Mouse (Mus musculus) kidney, embryonic 14.5 days (tissue): ENCODE data around the gene Cbx3. TPM values are rescaled to one million over a fixed set of nuclear protein-coding genes. Genes with fewer than 3 reads are reported as not detected.
A peak's percentile ranks its signal among the peaks of the same experiment; 100 is the strongest.

Experiments
- ATAC-seq: fragments of 200-750 bp; cut with Nextera tagmentation; 2 replicates; pipeline ENCODE4 v1.8.0; 2017; ENCODE audit warnings: moderate number of reproducible peaks, mild to moderate bottlenecking, moderate TSS enrichment, moderate library complexity; ENCODE audit not compliant: low FRiP score, low TSS enrichment
- H3K27ac ChIP-seq: fragments of 300-500 bp; sonication (generic); 2 replicates; pipeline ENCODE4 v1.5.1; 2014; ENCODE audit warnings: low read depth, mild to moderate bottlenecking, low read length, moderate library complexity, mixed read lengths
- H3K27me3 ChIP-seq: fragments of 300-500 bp; sonication (generic); 2 replicates; pipeline ENCODE4 v1.6.1; 2014; ENCODE audit warnings: mild to moderate bottlenecking, low read length; ENCODE audit not compliant: control insufficient read depth, insufficient read depth
- H3K36me3 ChIP-seq: fragments of 300-500 bp; sonication (generic); 2 replicates; pipeline ENCODE4 v1.6.1; 2014; ENCODE audit warnings: low read length, mixed read lengths; ENCODE audit not compliant: control insufficient read depth, insufficient read depth
- H3K4me1 ChIP-seq: fragments of 300-500 bp; sonication (generic); 2 replicates; pipeline ENCODE4 v1.6.1; 2014; ENCODE audit warnings: low read length, mixed read lengths; ENCODE audit not compliant: control insufficient read depth, insufficient read depth
- H3K4me2 ChIP-seq: fragments of 300-500 bp; sonication (generic); replicated peaks from 2 replicates; pipeline ENCODE4 v1.6.1; 2014; ENCODE audit warnings: low read depth, mild to moderate bottlenecking, low read length
- H3K4me3 ChIP-seq: fragments of 300-500 bp; sonication (generic); 2 replicates; pipeline ENCODE4 v1.5.1; 2014; ENCODE audit warnings: mild to moderate bottlenecking, low read length
- H3K9ac ChIP-seq: fragments of 300-500 bp; sonication (generic); 2 replicates; pipeline ENCODE4 v1.6.1; 2014; ENCODE audit warnings: low read depth, mild to moderate bottlenecking, low read length, moderate library complexity
- H3K9me3 ChIP-seq: fragments of 300-500 bp; sonication (generic); 2 replicates; pipeline ENCODE4 v1.6.1; 2016; ENCODE audit warnings: low read length; ENCODE audit not compliant: control insufficient read depth
- WGBS: fragments of 180-500 bp; shearing (Covaris S2); extraction: QIAGEN DNeasy Blood & Tissue Kit; methylation state at CpG from one replicate; pipeline ENCODE4 v1.1.7; 2014; 5-methylcytosine and 5-hydroxymethylcytosine counted together
- polyA plus RNA-seq: library from polyadenylated mRNA; unstranded; fragments of >200 nt; fragmentation: Nextera tagmentation; extraction: Ambion mirVana; gene quantifications from 2 replicates; pipeline ENCODE4 v1.2.1, GENCODE M21; 2014

Cbx3 gene
- polyA plus RNA-seq, 1 experiment from 2014 or later: 559 TPM

- H3K36me3 ChIP-seq: no peaks in the 10 kb centered on the region
- H3K4me2 ChIP-seq: peak overlapping the region; percentile 15
- 26% methylated on average over 18 of the region's 18 CpGs for WGBS
- no peak overlapping the region for H3K9ac ChIP-seq
- peak overlapping the region; percentile 11; the same call in 1 of the 2 replicates for H3K4me3 ChIP-seq
- no peak overlapping the region for H3K27ac ChIP-seq
- ATAC-seq: no peak; the same call in 1 of the 2 replicates
- no peaks in the 10 kb centered on the region for H3K4me1 ChIP-seq
- no peaks in the 10 kb centered on the region for H3K27me3 ChIP-seq
- no peaks in the 10 kb centered on the region for H3K9me3 ChIP-seq
These were observed 38.8 kb downstream of the Cbx3 start for GRCm38 (mm10) chr6:51508750-51509648.

- Histone ChIP-seq H3K9ac (no peak overlapping the region), H3K4me1 (no peaks in the 10 kb centered on the region), H3K27ac (no peak overlapping the region), H3K36me3 (no peaks in the 10 kb centered on the region), H3K4me2 (no peak overlapping the region), H3K9me3 (no peaks in the 10 kb centered on the region), H3K4me3 (no peak overlapping the region), H3K27me3 (no peaks in the 10 kb centered on the region)
- no peak for ATAC-seq
- 34% methylated on average over 5 of the region's 5 CpGs for WGBS
These were observed 39.9 kb downstream of the Cbx3 start for GRCm38 (mm10) chr6:51510094-51510493.

GRCm38 (mm10) chr6:51510946-51511345, 40.8 kb downstream of the Cbx3 start:
- 65% methylated on average over 1 of the region's 1 CpGs for WGBS
- no peak for ATAC-seq
- Histone ChIP-seq H3K9me3 (no peaks in the 10 kb centered on the region), H3K36me3 (no peaks in the 10 kb centered on the region), H3K4me2 (no peak overlapping the region), H3K9ac (no peak overlapping the region), H3K4me1 (no peaks in the 10 kb centered on the region), H3K27ac (no peak overlapping the region), H3K4me3 (no peak overlapping the region), H3K27me3 (no peaks in the 10 kb centered on the region)

- Histone ChIP-seq H3K9me3 (peaks cover 8% of the 10 kb centered on the region; the same call in 1 of the 2 replicates), H3K36me3 (no peaks in the 10 kb centered on the region), H3K4me3 (no peak overlapping the region), H3K27me3 (no peaks in the 10 kb centered on the region), H3K4me1 (no peaks in the 10 kb centered on the region), H3K9ac (no peak overlapping the region), H3K4me2 (no peak overlapping the region), H3K27ac (no peak overlapping the region)
- 89% methylated on average over 3 of the region's 3 CpGs for WGBS
- no peak for ATAC-seq
These were observed 43.6 kb downstream of the Cbx3 start for GRCm38 (mm10) chr6:51513745-51514144.

- Histone ChIP-seq H3K9me3 (peaks cover 8% of the 10 kb centered on the region; the same call in 1 of the 2 replicates), H3K27me3 (no peaks in the 10 kb centered on the region), H3K4me3 (no peak overlapping the region), H3K36me3 (no peaks in the 10 kb centered on the region), H3K9ac (no peak overlapping the region), H3K4me1 (no peaks in the 10 kb centered on the region), H3K4me2 (no peak overlapping the region), H3K27ac (no peak overlapping the region)
- no peak for ATAC-seq
- 93% methylated on average over 7 of the region's 7 CpGs for WGBS
These were observed 44.7 kb downstream of the Cbx3 start for GRCm38 (mm10) chr6:51514860-51515259.

- no peak overlapping the region for H3K27ac ChIP-seq
- no peaks in the 10 kb centered on the region for H3K4me1 ChIP-seq
- H3K4me3 ChIP-seq: peak overlapping the region; percentile 68
- peak overlapping the region; percentile 67 for H3K9ac ChIP-seq
- peak overlapping the region; percentile 84 for H3K4me2 ChIP-seq
- H3K36me3 ChIP-seq: no peaks in the 10 kb centered on the region
- WGBS: 22% methylated on average over 5 of the region's 5 CpGs
- no peaks in the 10 kb centered on the region for H3K27me3 ChIP-seq
- no peaks in the 10 kb centered on the region for H3K9me3 ChIP-seq
- ATAC-seq: no peak; the same call in 1 of the 2 replicates
These were observed 53.1 kb downstream of the Cbx3 start for GRCm38 (mm10) chr6:51523310-51523709.

- peak; percentile 78 for ATAC-seq
- no peaks in the 10 kb centered on the region for H3K36me3 ChIP-seq
- H3K9ac ChIP-seq: peak within 1 kb of the TSS; percentile 67
- H3K27ac ChIP-seq: no peak within 1 kb of the TSS
- no peaks in the 10 kb centered on the region for H3K9me3 ChIP-seq
- peak within 1 kb of the TSS; percentile 68 for H3K4me3 ChIP-seq
- no peaks in the 10 kb centered on the region for H3K27me3 ChIP-seq
- H3K4me2 ChIP-seq: peak within 1 kb of the TSS; percentile 84
- WGBS: under 1% methylated on average over 47 of the region's 47 CpGs
- no peaks in the 10 kb centered on the region for H3K4me1 ChIP-seq
These were observed 53.7 kb downstream of the Cbx3 start, which contains the start of gene Snx10 for GRCm38 (mm10) chr6:51523807-51524320. Gene Snx10 (plus strand): TSS chr6:51523901.

- Histone ChIP-seq H3K27me3 (no peaks in the 10 kb centered on the region), H3K4me2 (peak overlapping the region; percentile 84), H3K36me3 (no peaks in the 10 kb centered on the region), H3K9ac (peak overlapping the region; percentile 67), H3K4me1 (no peaks in the 10 kb centered on the region), H3K27ac (no peak overlapping the region), H3K4me3 (peak overlapping the region; percentile 68), H3K9me3 (no peaks in the 10 kb centered on the region)
- 1% methylated on average over 20 of the region's 21 CpGs for WGBS
- peak; percentile 82; the same call in 1 of the 2 replicates for ATAC-seq
These were observed 54.3 kb downstream of the Cbx3 start for GRCm38 (mm10) chr6:51524321-51524931.

- Histone ChIP-seq H3K4me3 (peak overlapping the region; percentile 68), H3K27ac (no peak overlapping the region), H3K4me2 (peak overlapping the region; percentile 84), H3K27me3 (no peaks in the 10 kb centered on the region), H3K4me1 (no peaks in the 10 kb centered on the region), H3K9ac (no peak overlapping the region), H3K36me3 (no peaks in the 10 kb centered on the region), H3K9me3 (no peaks in the 10 kb centered on the region)
- no peak for ATAC-seq
- WGBS: 42% methylated on average over 5 of the region's 5 CpGs
These were observed 54.8 kb downstream of the Cbx3 start for GRCm38 (mm10) chr6:51525001-51525400.
